Mouse (Mus musculus) liver, embryonic 13.5 days (tissue): ENCODE measurements around the gene Trpc2. TPM values are rescaled to one million over a fixed set of nuclear protein-coding genes. Genes with fewer than 3 reads are reported as not detected.
A peak's percentile ranks its signal among the peaks of the same experiment; 100 is the strongest.
"Not testable (repeated sequence)": the region's sequence is repeated elsewhere in the genome, so short reads cannot be mapped to it uniquely, and the experiment has no call there.

Experiments
- ATAC-seq: fragments of 200-750 bp; cut with Nextera tagmentation; 2 replicates; pipeline ENCODE4 v1.8.0; 2017; ENCODE audit warnings: low read depth, mild to moderate bottlenecking, moderate number of reproducible peaks, moderate library complexity
- DNase-seq: peaks from one replicate; pipeline ENCODE4 v3.0.0; 2022
- H3K27ac ChIP-seq: fragments of 300-500 bp; sonication (generic); 2 replicates; pipeline ENCODE4 v1.5.1; 2015; ENCODE audit warnings: moderate library complexity, mild to moderate bottlenecking, inconsistent platforms
- H3K27me3 ChIP-seq: fragments of 300-500 bp; sonication (generic); 2 replicates; pipeline ENCODE4 v1.6.1; 2015; ENCODE audit warnings: mild to moderate bottlenecking, inconsistent platforms
- H3K36me3 ChIP-seq: fragments of 300-500 bp; sonication (generic); 2 replicates; pipeline ENCODE4 v1.6.1; 2015; ENCODE audit warnings: mild to moderate bottlenecking, inconsistent platforms
- H3K4me1 ChIP-seq: fragments of 300-500 bp; sonication (generic); replicated peaks from 2 replicates; pipeline ENCODE4 v1.6.1; 2015; ENCODE audit warnings: inconsistent platforms
- H3K4me2 ChIP-seq: fragments of 300-500 bp; sonication (generic); 2 replicates; pipeline ENCODE4 v1.6.1; 2015; ENCODE audit warnings: inconsistent platforms, mild to moderate bottlenecking, moderate library complexity
- H3K4me3 ChIP-seq: fragments of 300-500 bp; sonication (generic); replicated peaks from 2 replicates; pipeline ENCODE4 v1.5.1; 2015; ENCODE audit warnings: mild to moderate bottlenecking, inconsistent platforms
- H3K9ac ChIP-seq: fragments of 300-500 bp; sonication (generic); 2 replicates; pipeline ENCODE4 v1.6.1; 2015; ENCODE audit warnings: mild to moderate bottlenecking, inconsistent platforms
- H3K9me3 ChIP-seq: fragments of 300-500 bp; sonication (generic); replicated peaks from 2 replicates; pipeline ENCODE4 v1.6.1; 2016; ENCODE audit warnings: inconsistent platforms
- WGBS: fragments of 180-500 bp; shearing (Covaris S2); methylation state at CpG from one replicate; pipeline ENCODE4 v1.1.7; 2015; ENCODE audit not compliant: insufficient replicate concordance; 5-methylcytosine and 5-hydroxymethylcytosine counted together
- polyA plus RNA-seq: library from polyadenylated mRNA; unstranded; fragments of >200 nt; fragmentation: Nextera tagmentation; extraction: Ambion mirVana; gene quantifications from 2 replicates; pipeline ENCODE4 v1.2.1, GENCODE M21; 2015

Gene Trpc2
- polyA plus RNA-seq = not detected in 2 replicates

GRCm38 (mm10) chr7:102082816-102083215 is at the start of gene Trpc2:
Trpc2 (plus strand) TSS chr7:102083116.
- Histone ChIP-seq H3K27me3 (no peaks in the 10 kb centered on the region), H3K36me3 (peaks cover 64% of the 10 kb centered on the region), H3K9ac (no peak within 1 kb of the TSS), H3K27ac (no peak within 1 kb of the TSS), H3K4me1 (no peaks in the 10 kb centered on the region), H3K9me3 (no peaks in the 10 kb centered on the region), H3K4me3 (no peak within 1 kb of the TSS), H3K4me2 (no peak within 1 kb of the TSS)
- DNase-seq (no peak), ATAC-seq (no peak)
- WGBS = 72% methylated on average over 5 of the region's 5 CpGs

GRCm38 (mm10) chr7:102034904-102035303 is 48.0 kb upstream of the Trpc2 start:
- H3K36me3 ChIP-seq = peaks cover 71% of the 10 kb centered on the region

GRCm38 (mm10) chr7:102035534-102035933 is 47.4 kb upstream of the Trpc2 start:
- no peak overlapping the region for H3K27ac ChIP-seq
- H3K9ac ChIP-seq = no peak overlapping the region
- H3K4me3 ChIP-seq = no peak overlapping the region
- H3K9me3 ChIP-seq = no peaks in the 10 kb centered on the region
- H3K4me2 ChIP-seq = no peak overlapping the region
- no peaks in the 10 kb centered on the region for H3K27me3 ChIP-seq
- ATAC-seq (no peak), DNase-seq (no peak)
- no peaks in the 10 kb centered on the region for H3K4me1 ChIP-seq
- 84% methylated on average over 2 of the region's 2 CpGs for WGBS
- H3K36me3 ChIP-seq = peaks cover 76% of the 10 kb centered on the region

More at GRCm38 (mm10) chr7:102034904-102035303, 48.0 kb upstream of the Trpc2 start:
- WGBS = 86% methylated on average over 1 of the region's 1 CpGs
- DNase-seq = no peak
- Histone ChIP-seq H3K27ac (no peak overlapping the region), H3K4me3 (no peak overlapping the region), H3K9me3 (no peaks in the 10 kb centered on the region), H3K9ac (no peak overlapping the region), H3K4me2 (no peak overlapping the region), H3K27me3 (no peaks in the 10 kb centered on the region), H3K4me1 (no peaks in the 10 kb centered on the region)
- no peak for ATAC-seq

- Histone ChIP-seq H3K4me2 (no peak overlapping the region), H3K9ac (no peak overlapping the region), H3K27ac (no peak overlapping the region), H3K27me3 (no peaks in the 10 kb centered on the region), H3K4me3 (no peak overlapping the region), H3K4me1 (no peaks in the 10 kb centered on the region), H3K36me3 (peaks cover 76% of the 10 kb centered on the region), H3K9me3 (no peaks in the 10 kb centered on the region)
- 79% methylated on average over 3 of the region's 3 CpGs for WGBS
- DNase-seq (no peak), ATAC-seq (no peak)
Observed at GRCm38 (mm10) chr7:102037318-102037717, 45.6 kb upstream of the Trpc2 start.

- Histone ChIP-seq H3K27ac (no peak overlapping the region), H3K9me3 (no peaks in the 10 kb centered on the region), H3K36me3 (peaks cover 43% of the 10 kb centered on the region), H3K9ac (no peak overlapping the region), H3K4me1 (no peaks in the 10 kb centered on the region; the same call in 1 of the 2 replicates), H3K4me2 (no peak overlapping the region), H3K4me3 (no peak overlapping the region), H3K27me3 (no peaks in the 10 kb centered on the region)
- no peak for ATAC-seq
- 72% methylated on average over 2 of the region's 2 CpGs for WGBS
- DNase-seq = no peak
Observed at GRCm38 (mm10) chr7:102042314-102042713, 40.6 kb upstream of the Trpc2 start.

- not testable (repeated sequence) for H3K27ac ChIP-seq, H3K27me3 ChIP-seq, H3K9ac ChIP-seq, ATAC-seq, H3K9me3 ChIP-seq, H3K4me2 ChIP-seq, DNase-seq, H3K4me3 ChIP-seq, H3K4me1 ChIP-seq
- H3K36me3 ChIP-seq = peaks cover 11% of the 10 kb centered on the region
Observed at GRCm38 (mm10) chr7:102048524-102048923, 34.4 kb upstream of the Trpc2 start.

- Histone ChIP-seq H3K9me3 (no peaks in the 10 kb centered on the region), H3K36me3 (peaks cover 26% of the 10 kb centered on the region), H3K9ac (no peak overlapping the region), H3K27ac (no peak overlapping the region), H3K4me3 (no peak overlapping the region), H3K4me1 (peaks cover 44% of the 10 kb centered on the region), H3K4me2 (0 out of 2 replicates have a peak overlapping the region, but pooled peaks have one; percentile 9), H3K27me3 (no peaks in the 10 kb centered on the region)
- 38% methylated on average over 3 of the region's 3 CpGs for WGBS
- DNase-seq (no peak), ATAC-seq (no peak)
Observed at GRCm38 (mm10) chr7:102061353-102061752, 21.6 kb upstream of the Trpc2 start.

GRCm38 (mm10) chr7:102062203-102062602 is 20.7 kb upstream of the Trpc2 start:
- DNase-seq (no peak), ATAC-seq (no peak)
- Histone ChIP-seq H3K36me3 (peaks cover 20% of the 10 kb centered on the region), H3K4me2 (0 out of 2 replicates have a peak overlapping the region, but pooled peaks have one; percentile 9), H3K27me3 (no peaks in the 10 kb centered on the region), H3K4me1 (peaks cover 52% of the 10 kb centered on the region), H3K27ac (no peak overlapping the region), H3K4me3 (no peak overlapping the region), H3K9ac (no peak overlapping the region), H3K9me3 (no peaks in the 10 kb centered on the region)
- WGBS = 71% methylated on average over 1 of the region's 1 CpGs

GRCm38 (mm10) chr7:102063891-102064290 is 19.0 kb upstream of the Trpc2 start:
- Histone ChIP-seq H3K9ac (peak overlapping the region; percentile 79), H3K4me1 (peaks cover 55% of the 10 kb centered on the region), H3K36me3 (peaks cover 18% of the 10 kb centered on the region), H3K27ac (no peak overlapping the region), H3K4me2 (peak overlapping the region; percentile 77), H3K27me3 (no peaks in the 10 kb centered on the region), H3K4me3 (peak overlapping the region; percentile 78), H3K9me3 (no peaks in the 10 kb centered on the region)
- WGBS = 35% methylated on average over 9 of the region's 9 CpGs
- DNase-seq (no peak), ATAC-seq (no peak)

GRCm38 (mm10) chr7:102064655-102065045 is 18.3 kb upstream of the Trpc2 start:
- Histone ChIP-seq H3K36me3 (peaks cover 11% of the 10 kb centered on the region), H3K9ac (peak overlapping the region; percentile 79), H3K4me3 (peak overlapping the region; percentile 78), H3K4me2 (peak overlapping the region; percentile 77), H3K27me3 (no peaks in the 10 kb centered on the region), H3K4me1 (peaks cover 54% of the 10 kb centered on the region), H3K9me3 (no peaks in the 10 kb centered on the region), H3K27ac (peak overlapping the region; percentile 62)
- DNase-seq (no peak), ATAC-seq (no peak)
- WGBS = under 1% methylated on average over 9 of the region's 9 CpGs

GRCm38 (mm10) chr7:102065046-102065891 is 17.6 kb upstream of the Trpc2 start, which contains the start of the genes Rnf121, Xndc1 and Xntrpc:
Rnf121 (minus strand) TSS chr7:102065469.
Xndc1 (plus strand) TSS chr7:102065511.
Xntrpc (plus strand) TSS chr7:102065713.
- WGBS = under 1% methylated on average over 56 of the region's 56 CpGs
- Histone ChIP-seq H3K36me3 (peaks cover 10% of the 10 kb centered on the region), H3K4me2 (peak within 1 kb of the TSS; percentile 77), H3K27me3 (no peaks in the 10 kb centered on the region), H3K9ac (peak within 1 kb of the TSS; percentile 79), H3K4me1 (peaks cover 54% of the 10 kb centered on the region), H3K4me3 (peak within 1 kb of the TSS; percentile 78), H3K27ac (peak within 1 kb of the TSS; percentile 62), H3K9me3 (no peaks in the 10 kb centered on the region)
- peak; percentile 88 for DNase-seq
- peak; percentile 98 for ATAC-seq
